Mouse (Mus musculus) testis, postnatal 14 days (tissue): ENCODE measurements around the gene Aqp2.

Source experiments
- DNase-seq: peaks from one replicate; pipeline ENCODE4 v3.0.0; 2021; ENCODE audit warnings: low spot score

Gene Aqp2

GRCm38 (mm10) chr15:99578802-99579485 is at the start of gene Aqp2:
Gene Aqp2, plus strand, starts transcription at chr15:99579055.
- peak; percentile 59 for DNase-seq

DNA sequence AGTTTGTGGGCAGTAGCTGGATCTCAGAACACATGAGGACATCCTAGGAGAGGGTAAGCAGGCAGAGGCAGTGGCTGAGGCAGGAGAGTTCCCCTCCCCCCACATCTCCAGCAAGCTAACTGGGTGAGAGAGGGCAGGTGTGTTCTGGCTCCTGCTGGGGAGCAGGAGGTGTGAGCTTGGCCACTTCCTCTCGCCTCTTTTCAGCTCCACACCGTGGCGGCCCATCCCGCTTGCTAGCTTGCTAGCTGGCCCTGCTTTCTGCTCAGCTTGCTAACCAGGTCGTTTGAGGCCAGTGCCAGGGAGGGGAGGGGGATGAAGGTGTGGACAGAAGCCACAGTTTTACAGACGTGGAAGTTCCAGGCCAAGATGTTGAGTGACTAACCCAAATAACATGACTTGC is 47.7 kb upstream of the Aqp2 start:
- DNase-seq, result no peak

DNA sequence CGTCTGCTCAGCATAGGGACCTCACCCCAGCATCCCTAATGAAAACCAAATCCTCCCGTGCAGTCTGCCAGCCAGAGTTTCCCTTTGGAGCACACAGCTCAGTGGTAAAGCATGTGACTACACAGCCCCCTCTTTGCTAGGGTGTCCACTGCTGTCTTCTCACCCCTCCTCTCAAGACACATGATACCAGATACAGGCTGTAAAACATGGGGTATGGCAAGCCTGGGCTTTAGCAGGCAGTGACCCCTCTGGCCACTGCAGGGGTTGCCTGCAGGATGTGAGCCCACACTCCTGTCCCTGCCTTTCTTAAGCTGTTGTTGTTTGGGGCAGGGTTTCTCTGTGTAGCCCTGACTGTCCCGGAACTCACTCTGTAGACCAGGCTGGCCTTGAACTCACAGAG is 46.8 kb upstream of the Aqp2 start:
- DNase-seq, result no peak

DNA sequence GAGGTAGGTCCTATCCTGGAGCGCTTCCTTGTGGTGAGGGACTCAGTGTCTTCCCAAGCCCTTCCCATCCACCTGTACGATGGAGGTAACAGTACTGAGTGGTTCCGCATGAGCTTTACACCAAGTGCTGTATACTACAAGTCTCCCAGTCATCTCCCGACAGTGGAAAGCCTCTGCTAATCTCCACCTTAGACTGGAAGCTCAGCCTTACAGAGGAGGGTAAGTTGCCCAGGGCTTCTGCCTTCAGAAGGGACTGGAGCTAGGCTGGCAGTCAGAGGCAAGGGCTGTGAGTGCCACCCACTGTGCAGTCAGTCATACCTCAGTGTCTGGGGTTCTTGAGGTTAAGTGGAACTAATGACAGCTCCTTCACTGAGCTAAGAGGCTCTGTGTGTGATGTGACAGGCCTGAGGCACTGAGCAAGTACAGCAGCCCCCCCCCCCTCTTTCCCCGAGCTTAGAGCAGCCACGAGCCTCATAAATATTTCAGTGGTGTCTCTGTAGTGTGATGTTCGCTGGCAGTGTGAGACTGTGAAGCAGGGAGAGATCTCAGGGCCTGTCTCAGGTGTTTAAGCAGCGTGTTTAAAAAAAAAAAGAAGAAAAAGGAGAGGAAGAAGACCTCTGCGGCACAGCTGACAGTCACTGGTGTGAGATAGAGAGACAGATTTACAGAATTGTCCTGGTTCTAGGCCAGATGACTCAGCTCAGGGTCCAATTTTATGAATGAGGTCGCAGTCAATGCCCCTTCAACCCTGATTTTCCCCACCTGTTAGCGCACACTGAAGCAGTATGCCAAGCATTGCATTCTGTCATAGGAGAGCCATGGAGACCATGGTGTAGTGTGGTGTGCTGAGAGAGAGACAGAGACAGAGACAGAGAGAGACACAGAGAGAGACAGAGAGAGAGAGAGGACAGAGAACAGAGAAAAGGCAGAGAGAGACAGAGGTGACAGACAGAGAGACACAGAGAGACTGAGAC is 41.7 kb upstream of the Aqp2 start:
- DNase-seq, result no peak

DNA sequence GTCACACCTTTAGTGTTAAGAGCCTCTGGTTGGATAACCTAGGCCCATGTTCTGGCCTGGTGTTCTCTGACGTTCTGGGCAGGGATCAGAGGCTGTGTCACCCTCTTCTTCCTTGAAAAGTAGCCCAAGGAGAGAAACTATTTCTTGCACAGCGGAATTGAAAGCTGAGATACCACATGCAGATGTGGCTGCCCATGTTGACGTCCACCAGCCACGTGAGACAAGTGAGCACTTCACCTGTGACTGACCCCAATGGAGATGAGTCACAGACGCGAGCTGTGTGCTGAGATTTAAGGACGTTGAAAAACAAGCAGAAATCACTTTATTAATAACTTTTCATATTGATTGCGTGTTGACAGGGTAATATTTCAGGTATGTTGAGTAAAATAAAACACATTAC is 39.0 kb upstream of the Aqp2 start:
- DNase-seq, result no peak

DNA sequence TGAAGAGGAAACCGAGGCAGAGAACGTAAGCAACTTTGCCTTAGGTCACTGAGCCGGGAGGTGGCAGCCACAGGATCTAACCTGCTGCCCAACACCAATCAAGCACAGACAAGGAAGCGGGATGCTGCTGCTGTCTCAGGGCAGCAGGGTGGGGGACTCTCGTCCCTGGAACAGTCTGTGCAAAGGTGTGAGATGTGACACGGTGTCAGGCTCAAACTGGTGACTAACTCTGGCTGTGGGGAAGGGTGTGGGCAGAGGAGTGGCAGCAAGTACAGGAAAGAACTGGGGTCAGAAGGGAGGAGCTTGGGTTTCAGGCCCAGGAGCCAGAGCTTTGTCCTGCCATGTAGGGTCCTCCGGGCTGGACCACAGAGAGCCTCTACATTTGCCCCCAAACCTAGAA is 34.8 kb upstream of the Aqp2 start:
- DNase-seq, result no peak

DNA sequence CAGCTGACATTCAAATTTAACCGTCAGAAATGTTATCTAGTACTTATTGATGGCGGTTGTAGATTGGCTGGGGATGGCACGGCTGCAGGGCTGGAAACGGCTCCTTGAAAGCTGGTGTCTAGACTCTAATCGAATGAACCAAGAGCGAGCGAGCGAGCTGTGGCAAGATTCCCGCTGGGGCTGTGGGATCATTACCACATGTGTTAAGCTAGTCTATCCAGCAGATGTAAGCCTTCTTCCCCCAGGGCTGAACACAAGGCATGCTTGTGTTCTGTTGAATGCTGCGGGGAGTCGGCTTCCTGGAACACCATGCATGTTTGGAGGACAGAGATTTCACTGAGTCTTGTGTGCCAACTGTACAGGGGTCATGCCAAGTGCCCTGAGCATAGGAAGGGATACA is 32.3 kb upstream of the Aqp2 start:
- DNase-seq, result no peak

- DNase-seq, result no peak
Observed at GRCm38 (mm10) chr15:99547732-99548131, 31.1 kb upstream of the Aqp2 start.

DNA sequence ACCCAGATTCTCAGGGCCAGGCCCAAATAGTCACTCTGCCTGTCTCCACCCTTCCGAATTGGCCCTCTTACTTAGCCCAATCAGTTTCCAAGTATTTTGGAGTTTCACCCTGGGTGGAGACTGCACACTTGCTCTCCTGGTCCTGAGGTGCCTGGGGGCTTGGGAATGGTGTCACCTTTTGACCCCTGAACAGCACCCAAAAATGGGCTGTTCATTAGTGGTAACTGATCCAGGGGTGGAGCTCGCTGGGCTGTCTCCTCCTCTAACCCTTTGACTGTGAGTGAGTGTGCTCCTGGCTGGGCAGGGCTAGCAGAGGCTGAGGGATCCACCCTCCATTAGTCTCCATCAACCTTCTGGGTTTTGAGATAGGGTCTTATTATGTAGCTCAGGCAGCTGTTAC is 29.0 kb upstream of the Aqp2 start:
- DNase-seq, result no peak

GRCm38 (mm10) chr15:99553767-99554166 is 25.1 kb upstream of the Aqp2 start:
- DNase-seq, result no peak

DNA sequence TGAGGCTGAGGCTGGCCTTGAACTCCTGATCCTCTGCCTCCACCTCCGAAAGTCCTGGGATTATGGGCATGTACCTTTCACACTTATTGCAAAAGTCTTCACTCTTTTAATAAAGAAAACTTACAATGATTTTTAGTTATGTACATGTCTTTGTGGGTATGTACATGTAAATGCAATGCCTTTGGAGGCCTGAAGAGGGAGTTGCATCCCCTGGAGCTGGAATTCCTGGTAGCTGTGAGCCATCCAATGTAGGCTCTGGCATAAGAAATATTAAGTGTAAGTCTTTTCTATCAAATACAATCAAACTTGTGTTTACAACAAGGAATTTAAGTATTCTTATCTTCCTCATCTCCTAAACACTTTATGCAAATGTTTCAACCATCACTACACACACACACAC is 19.9 kb upstream of the Aqp2 start:
- DNase-seq, result no peak

GRCm38 (mm10) chr15:99560246-99560645 is 18.6 kb upstream of the Aqp2 start:
- no peak for DNase-seq

DNA sequence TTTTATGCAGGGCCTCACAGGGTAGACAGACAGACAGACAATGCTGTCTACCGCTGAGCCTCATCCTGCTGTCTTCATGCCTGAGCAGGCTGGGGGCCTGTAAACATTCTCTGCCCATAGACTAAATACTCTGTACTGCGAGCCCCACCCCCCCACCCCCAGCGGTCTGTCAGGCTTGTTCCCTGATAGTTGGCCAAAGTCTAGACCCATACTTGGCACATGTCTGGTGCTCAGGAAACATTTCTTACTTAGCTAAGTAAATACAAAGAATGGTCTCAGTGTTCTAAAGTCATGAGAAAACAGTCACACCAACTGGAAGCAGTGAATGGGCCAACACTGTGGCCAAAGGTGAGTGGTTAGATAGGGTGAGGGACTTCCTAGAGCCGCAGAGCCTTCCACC is 11.5 kb upstream of the Aqp2 start:
- no peak for DNase-seq

GRCm38 (mm10) chr15:99568682-99569081 is 10.2 kb upstream of the Aqp2 start:
- no peak for DNase-seq

DNA sequence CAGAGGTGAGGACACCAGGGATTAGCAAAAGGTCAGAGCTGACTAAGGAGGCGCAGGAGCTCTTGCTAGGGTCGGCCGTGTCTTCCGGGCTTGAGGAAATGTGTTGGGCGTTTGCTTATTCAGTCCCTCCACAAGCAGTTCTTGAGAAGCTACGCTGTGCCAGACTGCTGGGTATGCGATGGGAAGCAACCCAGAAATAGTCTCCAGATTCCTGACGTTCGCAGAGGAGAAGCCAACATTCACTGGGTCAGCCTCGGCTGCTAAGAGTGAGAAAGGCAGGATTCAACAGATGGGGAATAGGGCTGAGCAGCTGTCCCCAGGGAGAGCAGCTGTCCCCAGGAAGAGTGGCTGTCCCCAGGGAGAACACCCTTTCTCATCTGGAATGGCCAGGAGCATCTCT is 9.7 kb upstream of the Aqp2 start:
- no peak for DNase-seq

GRCm38 (mm10) chr15:99583463-99584344 is 4.8 kb downstream of the Aqp2 start:
- DNase-seq, result no peak

- no peak for DNase-seq
Observed at GRCm38 (mm10) chr15:99584407-99585202, 5.8 kb downstream of the Aqp2 start.

DNA sequence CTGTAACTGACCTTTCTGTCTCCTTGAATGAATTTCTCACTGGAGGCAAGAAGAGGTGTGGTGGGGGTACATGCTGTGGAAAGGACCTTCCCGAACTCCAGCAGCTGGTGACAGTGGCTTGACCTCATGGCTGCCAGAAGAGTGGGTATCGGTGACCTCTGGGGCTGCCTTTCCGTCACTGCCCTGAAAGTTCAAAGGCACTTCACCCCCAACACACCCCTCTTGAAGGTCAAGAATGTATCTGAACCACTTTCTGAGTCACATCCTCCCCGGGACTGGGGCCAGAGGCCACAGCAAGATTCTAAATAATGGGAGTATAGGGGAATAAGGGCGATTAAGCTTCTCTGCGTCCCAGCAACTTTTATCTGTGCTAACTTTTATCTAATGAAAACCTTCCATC is 6.9 kb downstream of the Aqp2 start:
- DNase-seq, result no peak

DNA sequence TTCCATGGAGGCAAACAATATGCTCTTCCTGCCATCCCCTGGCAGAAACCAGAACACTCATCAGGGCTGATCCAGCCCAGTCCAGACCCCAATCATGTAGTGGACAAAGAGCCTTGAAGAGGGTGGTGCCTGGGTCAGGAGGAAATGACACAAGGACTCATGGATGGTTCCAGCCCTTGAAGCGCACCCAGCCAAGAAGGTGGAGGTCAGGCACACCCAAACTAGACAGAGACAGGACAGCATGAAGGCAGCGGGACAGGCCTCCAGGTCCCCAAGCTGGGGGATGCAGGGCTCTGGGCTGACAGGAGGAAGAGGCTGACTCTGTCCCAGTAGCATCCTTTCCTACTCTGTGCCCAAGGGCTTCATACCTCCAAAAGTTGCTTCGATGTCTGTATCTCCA is 7.7 kb downstream of the Aqp2 start:
- no peak for DNase-seq

DNA sequence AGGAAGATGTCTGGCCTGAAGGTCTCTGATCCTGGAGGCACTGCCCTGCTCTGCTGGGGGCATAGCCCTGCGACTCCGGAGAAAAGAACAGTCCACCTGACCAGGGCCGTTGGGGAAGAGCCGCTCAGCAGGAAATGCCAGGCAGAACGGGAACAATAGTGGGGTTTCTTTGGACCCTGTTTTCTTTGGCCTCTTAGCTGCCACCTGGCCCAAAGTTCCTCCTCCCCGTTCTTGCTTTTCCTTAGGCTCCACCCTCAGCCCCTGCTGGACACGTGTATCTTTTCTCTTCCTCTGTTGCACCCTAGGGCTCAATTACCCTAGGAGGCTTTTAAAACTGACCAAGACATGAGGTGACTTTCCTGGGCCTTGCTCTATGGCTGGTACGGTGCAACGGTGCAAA is 10.4 kb downstream of the Aqp2 start:
- DNase-seq, result no peak

- no peak for DNase-seq
Observed at GRCm38 (mm10) chr15:99589704-99590103, 10.8 kb downstream of the Aqp2 start.
